Mouse (Mus musculus) thymus, adult 2 months (tissue): ENCODE data around the gene Rrp36.

ENCODE experiments used
- CTCF ChIP-seq: fragments of 200-500 bp; IDR thresholded peaks from 2 replicates; pipeline ENCODE4 v1.5.1; 2012; ENCODE audit warnings: mild to moderate bottlenecking, control low read depth, low read length, moderate library complexity, borderline replicate concordance; ENCODE audit not compliant: control insufficient read depth, poor library complexity, insufficient read depth; ENCODE audit errors: extremely low read depth
- POLR2A ChIP-seq: fragments of 200-500 bp; IDR thresholded peaks from 2 replicates; pipeline ENCODE4 v1.6.1; 2012; ENCODE audit warnings: mild to moderate bottlenecking, low read length, control low read depth, moderate library complexity; ENCODE audit not compliant: control insufficient read depth, poor library complexity, insufficient read depth; ENCODE audit errors: extremely low read depth

- TF ChIP-seq CTCF (no peak), POLR2A (no peak)
Observed at GRCm38 (mm10) chr17:46618769-46619682, 55.1 kb downstream of the Rrp36 start.
